Mouse (Mus musculus) kidney, postnatal 25 days (tissue): ENCODE data around the gene Il16.

Source experiments
- DNase-seq, 2 experiments: peaks; one replicate each; pipeline ENCODE4 v3.0.0; 2021; ENCODE audit warnings: mixed read lengths in 2 of 2

Gene Il16

DNA sequence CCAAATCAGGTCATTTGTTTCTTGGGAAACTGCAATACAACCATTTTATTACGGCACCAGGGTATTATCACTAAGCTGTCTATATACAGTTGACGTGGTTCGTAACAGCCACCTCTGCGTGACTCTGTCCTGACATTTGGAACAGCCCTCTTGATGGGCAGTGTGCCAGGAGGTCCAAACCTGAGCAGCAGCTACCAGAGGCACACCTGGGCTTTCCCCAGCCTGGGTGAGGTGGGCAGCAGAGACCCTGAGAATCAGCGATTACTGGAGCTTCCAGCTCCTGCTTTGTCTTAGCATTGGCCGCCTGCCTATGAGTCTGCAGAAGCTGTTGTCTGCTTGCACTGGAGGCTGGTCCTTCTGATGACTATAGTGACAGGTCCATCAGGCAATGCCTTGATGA is 101.9 kb downstream of the Il16 start:
- DNase-seq = peak in 1 of 2 experiments; percentile 52

GRCm38 (mm10) chr7:83641163-83641562 is 104.4 kb downstream of the Il16 start:
- DNase-seq = peak in 1 of 2 experiments; percentile 17

DNA sequence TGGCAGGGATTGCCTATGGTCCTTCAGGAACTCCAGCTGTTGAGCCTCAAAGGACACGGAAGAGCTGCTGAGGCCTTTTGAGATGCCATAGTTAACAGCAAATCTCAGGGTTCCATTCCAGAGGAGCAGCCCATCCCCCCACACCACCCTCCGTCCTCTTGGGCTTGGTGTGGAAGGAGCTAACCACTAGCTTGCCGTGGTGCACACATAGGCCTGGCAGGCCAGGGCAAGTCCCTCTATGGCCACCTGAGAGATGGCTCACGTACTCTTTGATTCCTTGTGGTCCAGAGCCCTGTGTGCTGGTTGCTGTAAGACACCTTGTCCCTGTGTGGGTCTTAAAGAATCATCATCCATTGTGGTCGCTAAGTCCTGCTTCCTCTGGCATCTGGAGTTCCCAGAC is 104.9 kb downstream of the Il16 start:
- DNase-seq = peak in 1 of 2 experiments; percentile 35

DNA sequence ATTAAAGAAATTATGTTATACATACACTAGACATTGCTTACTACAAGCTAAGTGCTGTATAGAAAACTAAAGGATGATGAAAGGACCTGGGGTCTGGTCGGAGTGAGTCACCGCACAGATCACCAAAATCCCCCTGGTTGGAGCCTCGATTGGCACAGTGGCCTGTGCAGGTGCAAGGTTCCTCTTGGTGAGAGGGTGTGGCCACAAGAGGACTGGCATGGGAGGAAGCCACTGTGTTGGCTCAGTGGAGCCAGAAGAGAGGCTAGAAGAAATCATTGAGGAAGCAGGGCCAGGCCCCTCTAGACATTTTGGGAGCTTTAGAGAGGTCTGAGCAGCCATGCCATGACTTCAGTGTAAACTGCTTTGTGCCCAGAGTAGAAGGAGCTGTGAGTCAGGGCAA is 106.4 kb downstream of the Il16 start:
- DNase-seq = peak in 1 of 2 experiments; percentile 38

- DNase-seq = peak; percentile 56 to 78
Observed at GRCm38 (mm10) chr7:83637781-83638583, 107.5 kb downstream of the Il16 start.

DNA sequence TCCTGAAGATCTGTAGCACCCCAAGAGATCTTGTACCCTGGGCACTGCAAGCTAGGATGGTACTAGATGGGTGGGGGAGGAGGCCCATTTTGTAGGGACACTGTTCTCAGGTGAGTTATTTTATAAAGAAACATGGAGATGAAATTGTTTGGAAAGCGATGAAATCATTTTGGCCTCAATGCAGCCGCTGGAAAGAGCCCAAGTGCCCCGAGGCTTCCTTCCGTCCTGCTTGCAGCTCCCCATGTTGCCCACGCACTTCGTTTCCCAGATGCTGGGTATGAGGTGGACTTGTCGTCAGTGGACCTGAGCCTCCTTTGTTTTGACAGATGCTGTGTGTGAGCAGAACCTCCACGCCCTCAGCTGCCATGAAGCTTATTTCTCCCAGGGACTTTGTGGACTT is 109.1 kb downstream of the Il16 start:
- peak in 1 of 2 experiments; percentile 16 for DNase-seq

GRCm38 (mm10) chr7:83635726-83636125 is 109.8 kb downstream of the Il16 start:
- DNase-seq = peak in 1 of 2 experiments; percentile 20

GRCm38 (mm10) chr7:83633856-83634255 is 111.7 kb downstream of the Il16 start:
- DNase-seq = no peak

DNA sequence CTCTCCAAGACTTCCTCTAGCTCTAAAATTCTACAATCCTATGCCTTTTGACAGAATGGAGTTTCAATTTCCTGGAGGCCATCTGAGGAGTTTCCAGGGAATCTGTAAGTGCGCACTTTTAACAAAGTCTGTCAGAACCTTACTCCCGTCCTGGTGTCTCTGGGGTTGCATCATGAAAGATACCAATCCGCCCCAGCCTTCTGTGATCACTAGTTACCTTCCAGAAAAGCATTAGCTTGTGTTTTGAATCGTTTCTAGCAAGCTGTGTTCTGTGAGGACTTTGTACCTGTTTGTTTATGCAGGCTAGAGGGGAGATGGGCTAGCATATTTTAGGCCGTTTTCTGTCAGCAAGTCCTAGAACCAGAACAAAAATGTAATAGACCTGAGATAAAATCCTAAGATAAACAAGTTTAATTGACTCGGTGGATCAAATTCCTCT is 112.8 kb downstream of the Il16 start:
- no peak for DNase-seq

DNA sequence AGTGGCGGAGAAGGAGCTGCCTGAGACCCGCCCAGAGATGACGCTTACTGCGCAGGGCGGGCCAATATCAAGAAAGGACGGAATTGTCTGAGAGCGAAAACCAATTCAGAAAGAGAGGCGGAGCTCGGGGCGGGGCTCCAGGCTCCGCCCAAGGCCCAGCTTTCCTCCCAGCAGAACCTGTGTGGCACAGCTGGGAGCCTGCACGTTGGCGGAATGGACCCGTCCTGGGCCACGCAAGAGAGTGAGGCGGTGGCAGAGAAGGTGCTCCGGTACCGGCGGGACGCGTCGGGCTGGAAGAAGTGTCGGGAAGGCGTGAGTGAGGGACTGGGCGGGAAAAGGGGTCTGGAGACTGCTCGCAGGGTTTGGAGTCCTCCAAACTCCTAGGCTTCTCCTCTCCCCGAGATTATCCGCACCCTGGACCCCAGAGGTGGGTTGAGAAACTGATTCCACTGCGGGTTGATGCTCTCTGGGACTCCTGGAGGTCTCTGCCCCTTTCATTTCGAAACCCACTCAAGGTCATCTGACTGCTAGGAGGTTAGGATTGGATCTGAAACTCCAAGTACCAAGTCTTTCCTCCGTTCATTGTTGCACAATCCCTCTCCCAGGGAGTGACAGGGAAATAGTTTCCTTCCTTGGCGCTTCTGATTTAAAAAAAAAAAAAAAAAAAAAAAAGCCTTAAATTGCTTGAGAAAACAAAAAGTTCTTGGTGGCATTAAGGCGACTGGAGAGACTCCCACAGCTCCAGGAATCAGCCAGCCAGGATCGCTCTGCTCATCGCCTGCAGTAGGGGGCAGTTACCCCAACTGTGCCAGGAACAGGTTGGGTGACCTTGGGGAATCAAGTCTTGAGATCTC is 113.5 kb downstream of the Il16 start, which contains the start of gene Stard5:
Gene Stard5 (plus strand): TSS at position 132 of the 854 bp plus-strand sequence.
- peak; percentile 96 to 97 for DNase-seq

DNA sequence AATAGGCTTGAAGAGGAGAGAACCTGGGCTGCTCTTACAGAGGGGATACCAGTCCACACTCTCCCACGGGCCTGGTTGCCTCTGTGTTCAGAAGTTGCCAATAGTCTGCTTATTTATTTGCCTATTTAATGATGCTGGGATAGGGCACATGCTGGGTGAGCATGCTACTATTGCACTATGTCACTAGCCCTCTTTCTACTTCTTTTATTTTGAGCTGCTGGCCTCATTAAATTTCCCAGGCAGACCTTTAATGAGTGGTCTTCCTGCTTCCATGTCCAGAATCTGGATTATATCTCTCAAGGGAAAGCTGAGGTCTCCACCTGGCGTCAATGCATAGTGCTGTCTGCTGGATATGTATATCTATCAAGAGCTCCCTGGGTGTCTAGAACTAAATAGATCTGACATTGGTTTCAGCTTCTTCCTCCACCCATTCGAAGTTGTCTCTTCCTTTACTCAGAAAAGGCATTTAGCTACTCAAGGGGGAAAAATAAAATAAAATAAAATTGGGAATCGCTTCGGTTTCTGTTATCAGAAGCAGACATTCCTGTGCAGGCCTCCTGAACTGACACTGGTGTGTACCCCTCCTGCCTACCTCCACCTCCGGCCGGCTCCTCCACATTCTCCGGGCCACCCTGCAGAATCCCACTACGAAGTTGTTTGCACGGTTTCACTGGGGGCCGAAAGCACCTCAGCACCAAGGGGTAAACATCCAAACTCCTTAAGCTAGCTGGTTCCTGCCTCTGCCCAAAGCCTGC is 114.3 kb downstream of the Il16 start:
- no peak for DNase-seq

DNA sequence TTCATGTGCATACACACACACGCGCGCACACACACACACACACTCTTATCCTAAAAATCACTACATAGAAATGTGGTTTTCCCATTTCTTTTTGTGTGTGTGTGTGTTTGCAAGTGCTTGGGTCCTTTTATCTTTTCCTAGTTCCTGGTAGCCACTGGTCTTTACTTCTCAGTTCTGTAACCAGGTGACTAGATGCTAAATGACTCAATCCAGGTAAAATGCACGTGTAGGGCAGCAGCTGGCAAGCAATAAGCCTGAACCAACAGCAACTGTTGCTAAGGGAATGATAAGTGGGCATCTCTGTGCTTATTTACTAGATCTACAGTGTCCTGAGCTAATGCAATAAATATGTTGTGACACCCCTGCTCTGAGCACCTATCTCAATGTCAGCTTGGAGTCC is 118.2 kb downstream of the Il16 start:
- DNase-seq = no peak

- no peak for DNase-seq
Observed at GRCm38 (mm10) chr7:83626557-83627257, 118.8 kb downstream of the Il16 start.

DNA sequence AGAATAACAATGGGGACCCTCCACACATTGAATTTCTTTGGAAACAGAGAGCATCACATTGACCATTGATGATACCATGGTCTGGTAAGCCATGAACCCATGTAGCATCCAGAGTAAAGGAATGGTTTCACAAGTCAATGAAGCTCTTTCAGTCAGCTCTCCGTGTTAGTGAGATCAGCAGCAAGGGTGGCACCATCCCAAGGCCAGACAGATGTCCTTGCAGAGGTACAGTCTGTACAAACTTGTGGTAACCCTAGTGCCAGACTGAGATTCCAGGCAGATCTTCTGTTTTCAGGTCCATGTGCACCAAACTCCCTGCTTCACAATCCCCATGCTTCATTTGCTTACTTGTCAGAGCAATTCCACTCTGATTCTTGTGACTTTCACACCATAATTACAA is 121.5 kb downstream of the Il16 start:
- no peak for DNase-seq

DNA sequence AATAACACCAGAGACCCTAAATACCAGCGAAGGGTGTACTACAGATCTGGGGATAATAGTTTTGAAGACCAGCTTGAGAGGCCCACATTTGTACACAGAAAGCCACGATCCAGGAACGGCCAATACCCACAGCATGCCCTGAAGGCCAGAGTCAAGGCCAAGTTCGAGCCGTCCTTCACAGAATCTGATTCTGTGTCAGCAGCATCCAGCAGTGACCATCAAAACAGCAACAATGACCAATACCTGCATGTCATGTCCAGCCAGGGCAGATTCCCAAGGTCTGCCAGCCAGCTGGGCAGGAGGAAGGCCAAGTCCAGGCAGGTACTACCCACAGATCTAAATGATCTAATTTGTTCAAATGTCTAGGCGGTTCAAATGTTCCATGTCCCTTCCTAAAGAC is 122.9 kb downstream of the Il16 start:
- DNase-seq = no peak

DNA sequence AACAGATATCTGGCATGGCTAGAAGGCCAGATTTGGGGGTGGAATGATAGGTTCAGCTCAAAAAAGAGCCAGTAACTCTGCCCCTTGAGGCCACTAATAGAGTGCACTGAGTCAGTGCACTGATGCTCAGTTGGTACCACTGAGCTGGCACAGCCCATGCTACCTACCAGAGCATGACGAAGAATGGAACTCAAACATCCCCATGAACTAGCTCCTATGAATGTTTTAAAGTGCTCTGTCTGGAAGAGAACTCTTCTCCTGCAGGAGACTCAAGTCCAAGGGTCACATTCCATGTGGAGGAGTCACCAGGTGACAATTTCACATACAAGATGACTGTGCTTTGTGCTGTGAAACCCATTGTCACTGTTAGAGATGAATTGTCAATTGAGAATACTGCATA is 126.8 kb downstream of the Il16 start:
- DNase-seq = peak; percentile 51 to 53

DNA sequence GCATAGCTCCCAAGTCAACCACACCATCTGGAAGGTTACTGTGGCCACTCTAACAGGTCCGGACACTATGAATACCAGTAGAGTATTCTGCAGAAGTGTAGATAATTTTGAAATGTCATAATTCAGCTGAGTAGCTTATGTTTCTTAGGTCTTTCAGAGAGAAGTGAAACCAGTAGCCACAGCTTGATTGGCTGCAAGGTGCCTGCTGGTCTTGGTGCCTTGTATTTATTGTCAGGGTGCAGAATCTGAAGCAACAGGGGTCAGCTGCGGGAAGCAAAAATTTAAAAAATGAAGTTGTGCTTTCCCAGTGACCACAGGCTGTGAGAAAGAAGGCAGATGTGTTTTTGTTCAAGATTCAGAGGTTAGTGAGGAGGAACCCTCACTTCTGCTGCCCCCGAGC is 129.3 kb downstream of the Il16 start:
- DNase-seq = no peak

- no peak for DNase-seq
Observed at GRCm38 (mm10) chr7:83615815-83616214, 129.7 kb downstream of the Il16 start.

- DNase-seq = no peak
Observed at GRCm38 (mm10) chr7:83615272-83615671, 130.3 kb downstream of the Il16 start.

- DNase-seq = no peak
Observed at GRCm38 (mm10) chr7:83611886-83612285, 133.6 kb downstream of the Il16 start.

- no peak for DNase-seq
Observed at GRCm38 (mm10) chr7:83609891-83610290, 135.6 kb downstream of the Il16 start.

DNA sequence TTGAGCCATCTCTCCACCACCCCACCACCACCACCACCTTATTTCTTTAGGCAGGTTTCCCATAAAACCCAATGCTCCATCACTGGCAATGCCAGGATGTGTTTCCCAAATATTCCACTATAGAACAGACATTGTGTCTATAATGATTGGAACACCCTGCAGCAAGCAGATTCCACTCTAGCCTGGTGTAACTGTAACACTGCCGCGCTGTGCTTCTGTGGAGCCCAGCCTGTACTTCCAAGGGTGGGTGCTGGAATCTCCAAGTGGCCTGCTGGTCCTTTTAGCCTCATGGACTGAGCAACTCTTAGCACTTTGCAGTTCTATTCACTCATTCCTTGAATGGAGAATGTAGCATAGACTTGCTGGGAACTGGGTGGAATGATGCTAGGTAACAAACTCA is 138.7 kb downstream of the Il16 start:
- no peak for DNase-seq
